Mouse (Mus musculus): ENCODE measurements around the gene Zfp710. TPM values are rescaled to one million over a fixed set of nuclear protein-coding genes. Genes with fewer than 3 reads are reported as not detected.

The Zfp710 gene
- polyA plus RNA-seq, 1 experiment = 5.3 TPM

DNA sequence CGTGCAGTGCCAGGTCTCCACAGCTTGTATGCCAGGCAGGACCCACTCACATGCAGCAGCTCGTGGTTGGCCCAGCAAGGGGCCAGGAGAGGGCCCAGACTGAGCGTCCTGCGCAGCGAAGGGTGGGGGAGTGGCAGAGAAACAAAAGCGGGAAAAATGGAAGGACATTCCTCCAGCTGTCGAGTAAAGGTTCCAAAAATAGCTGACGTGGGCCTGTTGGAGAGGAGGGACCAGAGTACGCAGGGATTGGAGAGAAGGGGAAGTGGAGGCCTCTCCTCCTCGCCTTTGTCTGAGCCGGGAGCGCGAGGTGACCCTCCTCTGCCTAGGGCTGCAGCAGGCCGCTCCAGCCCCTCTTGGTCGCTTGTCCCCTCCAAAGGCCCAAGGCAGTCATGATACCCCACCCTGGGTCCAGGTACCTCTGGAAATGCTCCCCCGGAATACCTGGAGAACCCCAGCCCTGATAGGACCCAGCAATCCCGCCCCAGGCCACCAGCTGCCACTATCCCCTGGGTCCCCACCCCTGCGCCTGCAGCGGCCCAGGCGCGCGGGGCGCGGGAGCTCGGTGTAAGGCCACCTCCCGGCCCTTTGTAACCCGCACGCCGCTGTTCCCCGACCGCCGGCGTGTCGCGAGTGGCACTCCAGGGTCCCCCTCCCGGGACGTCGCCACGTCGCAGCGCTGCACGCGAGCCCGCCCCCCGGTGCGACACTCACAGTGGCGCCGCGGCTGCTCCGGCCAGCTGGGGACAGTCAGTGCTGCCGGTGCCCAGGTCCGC is 90.0 kb downstream of the Zfp710 start:
- H3K4me3 ChIP-seq = peak overlapping the region; percentile 45
- no peaks in the 10 kb centered on the region for H3K27me3 ChIP-seq (ENCODE audit: control insufficient read depth, insufficient read depth, insufficient read length)
- H3K36me3 ChIP-seq (ENCODE audit: control insufficient read depth, insufficient read depth) = no peaks in the 10 kb centered on the region
- peaks cover 31% of the 10 kb centered on the region for H3K79me2 ChIP-seq (ENCODE audit: control insufficient read depth, insufficient read depth)
- peak overlapping the region; percentile 81 for H3ac ChIP-seq (ENCODE audit: control insufficient read depth, insufficient read length)
- no peak for TF ChIP-seq MAX (IDR thresholded peaks at IDR 0.05; ENCODE audit: low read depth)
- TF ChIP-seq REST (IDR thresholded peaks at IDR 0.05; ENCODE audit: insufficient read depth, insufficient read length) = no peak
- peak; percentile 40 for TF ChIP-seq POLR2AphosphoS2 (IDR thresholded peaks at IDR 0.05; ENCODE audit: insufficient read length, low read depth)
- no peak for TF ChIP-seq CEBPB (IDR thresholded peaks at IDR 0.05; ENCODE audit: insufficient read depth, poor library complexity, severe bottlenecking)
- TF ChIP-seq POLR2A (IDR thresholded peaks at IDR 0.05; ENCODE audit: insufficient read length, low read depth) = peak; percentile 52
- TF ChIP-seq MYOD1 (IDR thresholded peaks at IDR 0.05; ENCODE audit: control insufficient read depth in 1 of 3, insufficient read length in 2 of 3, low read depth in 2 of 3) = peak in 1 of 3 experiments; percentile 35
- TF ChIP-seq E2F4 (IDR thresholded peaks at IDR 0.05; ENCODE audit: insufficient read depth) = no peak
- peak overlapping the region; percentile 90 for H3K4me2 ChIP-seq (ENCODE audit: low read depth)

DNA sequence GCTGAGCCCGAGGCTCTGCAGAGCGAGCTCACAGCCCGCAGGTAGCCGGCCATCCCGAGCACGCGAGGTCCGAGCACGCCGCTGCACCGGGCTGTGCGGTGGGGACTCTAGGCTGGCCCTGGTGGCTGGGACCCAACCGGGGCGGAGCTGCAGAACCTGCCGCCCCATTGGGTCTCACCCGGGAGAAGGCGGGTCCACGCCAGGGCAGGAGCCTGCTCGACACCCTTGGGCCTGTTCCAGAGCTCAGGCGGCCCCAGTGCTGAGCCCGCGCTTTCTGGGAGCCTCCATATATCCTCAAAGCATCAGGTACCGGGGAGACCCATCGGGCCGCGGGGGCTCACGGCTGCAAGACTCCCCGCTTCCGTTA is 90.6 kb downstream of the Zfp710 start, which contains the start of gene Idh2:
TSS of gene Idh2 (minus strand) at position 169 of the 367 bp plus-strand sequence.
- Histone ChIP-seq H3K27me3 (ENCODE audit: control insufficient read depth, insufficient read depth, insufficient read length) (no peaks in the 10 kb centered on the region), H3K4me2 (ENCODE audit: low read depth) (peak within 1 kb of the TSS; percentile 90), H3K79me2 (ENCODE audit: control insufficient read depth, insufficient read depth) (peaks cover 31% of the 10 kb centered on the region), H3ac (ENCODE audit: control insufficient read depth, insufficient read length) (peak within 1 kb of the TSS; percentile 81), H3K36me3 (ENCODE audit: control insufficient read depth, insufficient read depth) (no peaks in the 10 kb centered on the region), H3K4me3 (peak within 1 kb of the TSS; percentile 45)
- peak in 1 of 3 experiments; percentile 39 for TF ChIP-seq MYOD1 (IDR thresholded peaks at IDR 0.05; ENCODE audit: control insufficient read depth in 1 of 3, insufficient read length in 2 of 3, low read depth in 2 of 3)
- TF ChIP-seq MYOG (IDR thresholded peaks at IDR 0.05; ENCODE audit: control insufficient read depth in 1 of 3, insufficient read depth in 1 of 3, insufficient read length in 2 of 3, low read depth in 2 of 3) = peak in 2 of 3 experiments; percentile 16 to 17
- TF ChIP-seq POLR2A (IDR thresholded peaks at IDR 0.05; ENCODE audit: insufficient read length, low read depth) = peak; percentile 91
- no peak for TF ChIP-seq USF1 (IDR thresholded peaks at IDR 0.05; ENCODE audit: low read depth)
- peak; percentile 86 for TF ChIP-seq POLR2AphosphoS2 (IDR thresholded peaks at IDR 0.05; ENCODE audit: insufficient read length, low read depth)

DNA sequence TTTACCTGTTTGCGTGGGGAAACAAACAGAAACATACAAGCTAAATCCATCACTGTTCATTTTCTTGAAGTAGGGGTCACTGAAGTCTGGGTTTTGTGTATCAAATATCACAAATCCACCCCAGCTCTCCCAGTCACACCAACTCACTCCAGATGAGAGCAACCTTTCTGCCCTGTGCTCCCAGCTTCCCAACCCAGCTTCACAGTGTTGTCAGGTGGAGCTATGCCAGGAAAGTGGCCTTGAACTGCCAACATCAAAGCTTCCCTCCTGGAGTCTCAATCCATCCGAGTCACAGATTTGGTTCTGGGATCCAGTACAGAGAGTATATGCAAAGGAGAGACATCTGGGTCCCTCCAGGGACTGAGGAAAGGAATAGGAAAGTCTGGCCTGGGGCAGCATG is 91.5 kb downstream of the Zfp710 start:
- no peak overlapping the region for H3ac ChIP-seq (ENCODE audit: control insufficient read depth, insufficient read length)
- H3K36me3 ChIP-seq (ENCODE audit: control insufficient read depth, insufficient read depth) = no peaks in the 10 kb centered on the region
- H3K4me3 ChIP-seq = peak overlapping the region; percentile 45
- peak overlapping the region; percentile 30 for H3K4me2 ChIP-seq (ENCODE audit: low read depth)
- H3K27me3 ChIP-seq (ENCODE audit: control insufficient read depth, insufficient read depth, insufficient read length) = no peaks in the 10 kb centered on the region
- H3K79me2 ChIP-seq (ENCODE audit: control insufficient read depth, insufficient read depth) = peaks cover 30% of the 10 kb centered on the region
- no peak for TF ChIP-seq USF1 (IDR thresholded peaks at IDR 0.05; ENCODE audit: low read depth)
- TF ChIP-seq MYOG (IDR thresholded peaks at IDR 0.05; ENCODE audit: control insufficient read depth in 1 of 3, insufficient read depth in 1 of 3, insufficient read length in 2 of 3, low read depth in 2 of 3) = no peak
- TF ChIP-seq TCF3 (IDR thresholded peaks at IDR 0.05; ENCODE audit: insufficient read length, low read depth) = no peak
- no peak for TF ChIP-seq POLR2AphosphoS2 (IDR thresholded peaks at IDR 0.05; ENCODE audit: insufficient read length, low read depth)
- no peak for TF ChIP-seq CEBPB (IDR thresholded peaks at IDR 0.05; ENCODE audit: insufficient read depth, poor library complexity, severe bottlenecking)
- no peak for TF ChIP-seq MAX (IDR thresholded peaks at IDR 0.05; ENCODE audit: low read depth)
- TF ChIP-seq MYOD1 (IDR thresholded peaks at IDR 0.05; ENCODE audit: control insufficient read depth in 1 of 3, insufficient read length in 2 of 3, low read depth in 2 of 3) = no peak
- TF ChIP-seq TCF12 (IDR thresholded peaks at IDR 0.05; ENCODE audit: insufficient read depth, poor library complexity, severe bottlenecking) = no peak

DNA sequence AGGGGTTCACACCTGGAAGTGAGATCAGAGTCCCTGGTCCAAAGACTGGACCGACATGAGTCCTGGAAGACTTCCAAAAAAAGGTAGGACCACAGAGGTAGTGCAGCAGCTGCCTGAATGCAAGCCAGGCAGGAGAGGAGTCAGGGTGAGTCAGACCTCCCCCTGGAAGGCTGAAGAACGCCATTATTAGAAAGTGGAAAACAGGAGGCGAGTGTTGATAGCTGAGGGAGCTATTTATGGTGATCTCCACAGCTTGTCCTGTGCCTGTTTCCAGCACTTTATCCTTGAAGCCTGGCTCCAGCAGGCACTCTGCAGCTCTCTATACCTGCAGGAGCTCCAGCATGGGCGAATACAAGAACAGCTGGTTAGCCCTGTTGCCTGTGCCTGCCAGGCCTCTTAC is 94.6 kb downstream of the Zfp710 start:
- Histone ChIP-seq H3K27me3 (ENCODE audit: control insufficient read depth, insufficient read depth, insufficient read length) (no peaks in the 10 kb centered on the region), H3K79me2 (ENCODE audit: control insufficient read depth, insufficient read depth) (peaks cover under 1% of the 10 kb centered on the region), H3ac (ENCODE audit: control insufficient read depth, insufficient read length) (no peak overlapping the region), H3K4me3 (no peak overlapping the region), H3K4me2 (ENCODE audit: low read depth) (no peak overlapping the region), H3K36me3 (ENCODE audit: control insufficient read depth, insufficient read depth) (no peaks in the 10 kb centered on the region)
- TF ChIP-seq POLR2A (IDR thresholded peaks at IDR 0.05; ENCODE audit: insufficient read length, low read depth) (no peak), MYOG (IDR thresholded peaks at IDR 0.05; ENCODE audit: control insufficient read depth in 1 of 3, insufficient read depth in 1 of 3, insufficient read length in 2 of 3, low read depth in 2 of 3) (peak in 1 of 3 experiments; percentile 50), MYOD1 (IDR thresholded peaks at IDR 0.05; ENCODE audit: control insufficient read depth in 1 of 3, insufficient read length in 2 of 3, low read depth in 2 of 3) (peak in 1 of 3 experiments; percentile 78)

DNA sequence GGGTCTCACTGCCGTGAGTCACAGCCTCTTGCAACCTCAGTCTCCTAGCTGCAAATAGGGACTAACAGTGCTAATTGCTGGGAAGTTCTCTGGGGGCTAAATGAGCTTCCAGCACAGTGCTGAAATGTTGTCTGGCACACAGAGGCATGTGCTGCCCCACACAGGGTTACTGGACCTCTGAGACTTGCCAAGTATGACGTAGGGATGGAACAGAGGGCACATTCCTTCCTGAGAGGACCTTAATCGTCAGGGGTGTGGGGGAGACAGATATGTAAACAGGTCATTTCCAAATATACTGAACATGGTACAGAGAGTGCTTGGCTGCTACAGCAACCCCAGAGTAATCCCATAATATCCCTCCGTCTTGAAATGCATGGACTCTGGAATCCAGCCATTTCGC is 96.5 kb downstream of the Zfp710 start:
- no peak overlapping the region for H3ac ChIP-seq (ENCODE audit: control insufficient read depth, insufficient read length)
- H3K36me3 ChIP-seq (ENCODE audit: control insufficient read depth, insufficient read depth) = no peaks in the 10 kb centered on the region
- TF ChIP-seq REST (IDR thresholded peaks at IDR 0.05; ENCODE audit: insufficient read depth, insufficient read length) (no peak), TCF3 (IDR thresholded peaks at IDR 0.05; ENCODE audit: insufficient read length, low read depth) (no peak), SRF (IDR thresholded peaks at IDR 0.05; ENCODE audit: control insufficient read depth, insufficient read length, low read depth) (no peak), CEBPB (IDR thresholded peaks at IDR 0.05; ENCODE audit: insufficient read depth, poor library complexity, severe bottlenecking) (no peak), USF1 (IDR thresholded peaks at IDR 0.05; ENCODE audit: low read depth) (no peak), MYOD1 (IDR thresholded peaks at IDR 0.05; ENCODE audit: control insufficient read depth in 1 of 3, insufficient read length in 2 of 3, low read depth in 2 of 3) (no peak), POLR2A (IDR thresholded peaks at IDR 0.05; ENCODE audit: insufficient read length, low read depth) (no peak), TCF12 (IDR thresholded peaks at IDR 0.05; ENCODE audit: insufficient read depth, poor library complexity, severe bottlenecking) (no peak), MYOG (IDR thresholded peaks at IDR 0.05; ENCODE audit: control insufficient read depth in 1 of 3, insufficient read depth in 1 of 3, insufficient read length in 2 of 3, low read depth in 2 of 3) (no peak), MAX (IDR thresholded peaks at IDR 0.05; ENCODE audit: low read depth) (no peak), E2F4 (IDR thresholded peaks at IDR 0.05; ENCODE audit: insufficient read depth) (no peak), POLR2AphosphoS2 (IDR thresholded peaks at IDR 0.05; ENCODE audit: insufficient read length, low read depth) (no peak)
- no peak overlapping the region for H3K4me2 ChIP-seq (ENCODE audit: low read depth)
- H3K27me3 ChIP-seq (ENCODE audit: control insufficient read depth, insufficient read depth, insufficient read length) = no peaks in the 10 kb centered on the region
- no peaks in the 10 kb centered on the region for H3K79me2 ChIP-seq (ENCODE audit: control insufficient read depth, insufficient read depth)
- no peak overlapping the region for H3K4me3 ChIP-seq

Data from myocyte (in vitro differentiated cells).